Mouse (Mus musculus) stomach, postnatal 0 days (tissue): ENCODE measurements around the gene Tmem218. TPM values are rescaled to one million over a fixed set of nuclear protein-coding genes. Genes with fewer than 3 reads are reported as not detected.

Experiments used
- ATAC-seq: fragments of 200-750 bp; cut with Nextera tagmentation; 2 replicates; pipeline ENCODE4 v1.8.0; 2017; ENCODE audit not compliant: low FRiP score, low TSS enrichment
- DNase-seq: peaks from one replicate; pipeline ENCODE4 v3.0.0-alpha.2; 2016; ENCODE audit warnings: low spot score
- H3K27ac ChIP-seq: fragments of 300-500 bp; sonication (generic); replicated peaks from 2 replicates; pipeline ENCODE4 v1.5.1; 2014; ENCODE audit warnings: mild to moderate bottlenecking, control low read depth
- H3K27me3 ChIP-seq: fragments of 300-500 bp; sonication (generic); 2 replicates; pipeline ENCODE4 v1.6.1; 2014; ENCODE audit warnings: low read length; ENCODE audit not compliant: control insufficient read depth, insufficient read depth
- H3K36me3 ChIP-seq: fragments of 300-500 bp; sonication (generic); 2 replicates; pipeline ENCODE4 v1.6.1; 2014; ENCODE audit warnings: low read length, mixed read lengths; ENCODE audit not compliant: control insufficient read depth, insufficient read depth
- H3K4me1 ChIP-seq: fragments of 300-500 bp; sonication (generic); replicated peaks from 2 replicates; pipeline ENCODE4 v1.6.1; 2014; ENCODE audit warnings: antibody characterized with exemption; ENCODE audit not compliant: control insufficient read depth, insufficient read depth
- H3K4me2 ChIP-seq: fragments of 300-500 bp; sonication (generic); replicated peaks from 2 replicates; pipeline ENCODE4 v1.6.1; 2014; ENCODE audit warnings: low read depth, mild to moderate bottlenecking, control low read depth, moderate library complexity
- H3K4me3 ChIP-seq: fragments of 300-500 bp; sonication (generic); 2 replicates; pipeline ENCODE4 v1.5.1; 2014; ENCODE audit warnings: low read depth, low read length, control low read depth
- H3K9ac ChIP-seq: fragments of 300-500 bp; sonication (generic); 2 replicates; pipeline ENCODE4 v1.6.1; 2014; ENCODE audit warnings: mild to moderate bottlenecking, low read length, control low read depth, mixed read lengths
- H3K9me3 ChIP-seq: fragments of 300-500 bp; sonication (generic); 2 replicates; pipeline ENCODE4 v1.6.1; 2016; ENCODE audit warnings: low read length; ENCODE audit not compliant: control insufficient read depth
- CTCF ChIP-seq: IDR thresholded peaks from 2 replicates; pipeline ENCODE4 v1.5.1; 2016; ENCODE audit warnings: antibody characterized with exemption, low read depth, mild to moderate bottlenecking, moderate library complexity
- EP300 ChIP-seq: optimal IDR thresholded peaks from 2 replicates; pipeline ENCODE3; 2016; ENCODE audit warnings: antibody characterized with exemption
- WGBS: fragments of 180-500 bp; shearing (Covaris S2); extraction: QIAGEN DNeasy Blood & Tissue Kit; methylation state at CpG from one replicate; pipeline ENCODE4 v1.1.7; 2014; 5-methylcytosine and 5-hydroxymethylcytosine counted together
- polyA plus RNA-seq: library from polyadenylated mRNA; unstranded; fragments of >200 nt; fragmentation: Nextera tagmentation; extraction: Ambion mirVana; gene quantifications from 2 replicates; pipeline ENCODE4 v1.2.1, GENCODE M21; 2015

Tmem218 gene
- polyA plus RNA-seq, 1 experiment from 2014 or later, result 7.3 TPM

GRCm38 (mm10) chr9:37220755-37221154, 12.7 kb downstream of the Tmem218 start:
- DNase-seq, result no peak

GRCm38 (mm10) chr9:37225581-37225980, 17.6 kb downstream of the Tmem218 start:
- DNase-seq (no peak), ATAC-seq (no peak)
- TF ChIP-seq EP300 (no peak), CTCF (no peak)
- no peaks in the 10 kb centered on the region for H3K9me3 ChIP-seq
- no peaks in the 10 kb centered on the region for H3K27me3 ChIP-seq
- H3K4me2 ChIP-seq, result no peak overlapping the region
- H3K36me3 ChIP-seq, result no peaks in the 10 kb centered on the region
- no peaks in the 10 kb centered on the region for H3K4me1 ChIP-seq
- H3K27ac ChIP-seq, result no peak overlapping the region
- no peak overlapping the region for H3K9ac ChIP-seq
- H3K4me3 ChIP-seq, result no peak overlapping the region
- WGBS, result 75% methylated on average over 1 of the region's 1 CpGs

More at GRCm38 (mm10) chr9:37220755-37221154, 12.7 kb downstream of the Tmem218 start:
- H3K4me1 ChIP-seq, result no peaks in the 10 kb centered on the region
- WGBS, result 90% methylated on average over 8 of the region's 8 CpGs
- H3K9me3 ChIP-seq, result no peaks in the 10 kb centered on the region
- H3K27me3 ChIP-seq, result no peaks in the 10 kb centered on the region
- H3K9ac ChIP-seq, result no peak overlapping the region
- H3K4me3 ChIP-seq, result no peak overlapping the region
- no peak for ATAC-seq
- TF ChIP-seq CTCF (no peak), EP300 (no peak)
- no peak overlapping the region for H3K27ac ChIP-seq
- H3K4me2 ChIP-seq, result no peak overlapping the region
- no peaks in the 10 kb centered on the region for H3K36me3 ChIP-seq

- Histone ChIP-seq H3K9me3 (no peaks in the 10 kb centered on the region), H3K4me1 (no peaks in the 10 kb centered on the region), H3K36me3 (no peaks in the 10 kb centered on the region), H3K4me2 (no peak overlapping the region), H3K9ac (no peak overlapping the region), H3K27ac (no peak overlapping the region), H3K4me3 (no peak overlapping the region), H3K27me3 (no peaks in the 10 kb centered on the region)
- ATAC-seq (peak; percentile 63), DNase-seq (peak; percentile 50)
- TF ChIP-seq EP300 (no peak), CTCF (peak; percentile 99)
- 0% methylated on average over 1 of the region's 1 CpGs for WGBS
These were observed 21.9 kb downstream of the Tmem218 start for GRCm38 (mm10) chr9:37229880-37230325.

GRCm38 (mm10) chr9:37230486-37231195, 22.6 kb downstream of the Tmem218 start:
- Histone ChIP-seq H3K4me3 (no peak overlapping the region), H3K4me2 (no peak overlapping the region), H3K36me3 (no peaks in the 10 kb centered on the region), H3K9ac (no peak overlapping the region), H3K4me1 (no peaks in the 10 kb centered on the region), H3K9me3 (no peaks in the 10 kb centered on the region), H3K27ac (no peak overlapping the region), H3K27me3 (no peaks in the 10 kb centered on the region)
- ATAC-seq, result no peak
- DNase-seq, result no peak
- TF ChIP-seq CTCF, result no peak
- no peak for TF ChIP-seq EP300
- WGBS, result 89% methylated on average over 9 of the region's 9 CpGs

- Histone ChIP-seq H3K4me3 (no peak overlapping the region), H3K27ac (no peak overlapping the region), H3K4me1 (no peaks in the 10 kb centered on the region), H3K27me3 (no peaks in the 10 kb centered on the region), H3K4me2 (no peak overlapping the region), H3K9me3 (no peaks in the 10 kb centered on the region), H3K36me3 (no peaks in the 10 kb centered on the region), H3K9ac (no peak overlapping the region; the same call in 1 of the 2 replicates)
- WGBS, result 65% methylated on average over 22 of the region's 22 CpGs
- DNase-seq, result no peak
- ATAC-seq, result no peak
- TF ChIP-seq CTCF (no peak), EP300 (no peak)
These were observed 24.5 kb downstream of the Tmem218 start for GRCm38 (mm10) chr9:37232201-37233195.
